Mouse (Mus musculus): ENCODE measurements around the gene Zdhhc1.

Zdhhc1 gene

GRCm38 (mm10) chr8:105496439-105497180 lies at the start of gene Zdhhc1:
TSS of gene Zdhhc1 (minus strand) at chr8:105496902.
- peak; percentile 85 for DNase-seq (ENCODE audit: low spot score)

DNA sequence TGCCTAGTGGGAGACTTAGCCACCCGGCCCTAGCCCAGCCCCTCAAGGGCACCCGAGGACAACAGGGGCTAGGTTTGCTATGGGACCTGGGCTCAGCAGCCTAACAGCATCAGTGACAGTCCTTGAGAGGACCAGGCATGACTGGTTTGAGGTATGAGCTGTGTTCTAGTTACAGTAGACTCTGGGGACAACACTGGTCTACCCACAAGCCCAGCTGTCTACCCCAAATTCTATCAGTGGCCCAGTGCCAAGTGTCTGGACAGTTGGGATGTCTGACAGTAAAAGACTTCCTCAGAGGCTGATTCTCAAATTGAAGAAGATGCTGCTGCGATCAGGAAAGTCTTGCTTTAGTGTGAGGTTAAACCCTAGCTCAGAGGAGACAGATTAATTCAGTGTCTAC lies 48.5 kb upstream of the Zdhhc1 start:
- no peak for DNase-seq (ENCODE audit: low spot score)

DNA sequence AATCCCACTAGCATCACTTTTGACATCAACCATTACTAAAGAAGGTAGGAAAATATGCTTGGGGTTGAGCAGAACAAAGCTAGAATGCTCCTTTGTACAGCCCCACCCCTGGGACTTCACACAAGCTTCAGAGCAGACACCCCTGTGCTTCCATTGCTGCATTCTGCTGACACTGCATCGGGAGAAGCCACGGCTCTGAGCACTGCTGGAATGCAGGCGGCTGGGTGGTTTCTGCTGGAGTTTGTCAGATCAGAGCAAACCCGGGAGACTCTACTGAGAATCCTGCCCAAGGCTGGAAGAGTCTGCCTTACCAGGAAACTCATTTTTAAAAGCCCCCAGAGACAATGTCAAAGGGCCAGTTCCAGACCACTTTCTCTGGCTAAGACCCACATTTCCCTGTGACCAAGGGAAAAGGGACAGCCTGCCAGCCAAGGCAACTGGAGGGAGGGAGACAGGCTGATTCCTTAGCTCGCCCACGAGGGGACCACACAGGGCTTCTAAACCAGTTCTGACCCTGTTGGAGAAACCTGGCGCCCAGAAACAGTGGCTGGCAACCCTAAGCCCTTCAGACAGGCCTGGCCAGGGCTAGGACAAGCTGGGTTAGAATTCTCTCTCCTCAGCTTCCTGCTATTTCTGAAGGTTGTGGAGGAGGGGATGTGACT lies 48.0 kb upstream of the Zdhhc1 start:
- DNase-seq (ENCODE audit: low spot score), result no peak

DNA sequence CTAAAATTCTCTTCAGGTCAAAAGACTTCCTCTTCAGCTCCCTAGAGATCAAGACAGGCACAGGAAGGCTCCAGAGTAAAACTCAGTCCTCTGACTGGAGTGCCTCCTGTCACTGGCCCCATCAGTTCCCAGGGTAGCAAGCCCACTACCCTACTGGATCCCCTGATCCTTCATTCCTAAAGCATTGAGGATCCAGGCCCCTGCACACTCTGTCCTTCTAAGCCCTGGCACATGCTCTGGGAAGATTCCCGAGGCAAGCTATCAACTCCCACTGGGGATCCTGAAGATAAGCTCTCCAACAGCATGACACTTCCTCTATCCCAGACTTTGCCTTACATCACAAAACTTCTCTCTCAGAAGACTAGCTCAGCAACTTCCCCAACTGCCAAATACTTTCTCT lies 47.0 kb upstream of the Zdhhc1 start:
- no peak for DNase-seq (ENCODE audit: low spot score)

DNA sequence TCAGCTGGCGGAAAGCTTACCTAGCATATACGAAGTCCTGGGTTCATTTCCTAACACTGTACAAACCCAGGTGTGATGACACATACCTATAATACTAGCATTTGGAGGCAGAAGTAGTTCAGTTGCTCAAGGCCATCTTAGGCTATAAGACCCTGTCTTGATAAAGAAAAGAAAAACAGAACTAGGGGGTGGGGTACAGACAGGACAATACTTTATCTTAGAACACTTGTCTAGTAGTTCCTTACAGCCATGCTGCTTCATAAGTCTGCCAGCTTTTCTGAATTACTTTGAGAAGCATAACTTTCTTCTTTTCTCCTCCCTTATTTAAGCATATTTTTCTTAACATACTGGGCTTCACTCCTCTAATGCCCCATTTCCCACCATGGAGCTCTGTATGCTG lies 46.1 kb upstream of the Zdhhc1 start:
- DNase-seq (ENCODE audit: low spot score), result no peak

- no peak for DNase-seq (ENCODE audit: low spot score)
Observed at GRCm38 (mm10) chr8:105542032-105542656, 45.4 kb upstream of the Zdhhc1 start.

DNA sequence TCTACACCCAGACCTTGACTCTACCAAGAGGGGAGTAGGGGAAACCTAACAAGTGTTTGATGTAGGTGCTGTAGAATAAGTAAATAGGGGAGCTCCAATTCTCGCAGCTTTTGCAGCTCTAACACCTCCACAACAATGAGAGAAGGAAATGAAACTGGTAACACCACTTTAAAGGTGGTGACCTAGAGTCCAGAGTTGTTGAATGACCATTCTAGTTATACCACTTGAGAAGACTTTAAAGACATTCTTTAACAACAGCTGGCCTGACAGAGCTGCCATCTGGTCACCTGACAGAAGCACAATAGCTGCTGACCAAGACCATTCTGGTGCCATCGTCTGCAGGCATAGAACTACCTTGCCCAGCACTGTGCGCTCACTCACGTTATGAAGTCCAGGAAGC lies 42.2 kb upstream of the Zdhhc1 start:
- DNase-seq (ENCODE audit: low spot score), result no peak

DNA sequence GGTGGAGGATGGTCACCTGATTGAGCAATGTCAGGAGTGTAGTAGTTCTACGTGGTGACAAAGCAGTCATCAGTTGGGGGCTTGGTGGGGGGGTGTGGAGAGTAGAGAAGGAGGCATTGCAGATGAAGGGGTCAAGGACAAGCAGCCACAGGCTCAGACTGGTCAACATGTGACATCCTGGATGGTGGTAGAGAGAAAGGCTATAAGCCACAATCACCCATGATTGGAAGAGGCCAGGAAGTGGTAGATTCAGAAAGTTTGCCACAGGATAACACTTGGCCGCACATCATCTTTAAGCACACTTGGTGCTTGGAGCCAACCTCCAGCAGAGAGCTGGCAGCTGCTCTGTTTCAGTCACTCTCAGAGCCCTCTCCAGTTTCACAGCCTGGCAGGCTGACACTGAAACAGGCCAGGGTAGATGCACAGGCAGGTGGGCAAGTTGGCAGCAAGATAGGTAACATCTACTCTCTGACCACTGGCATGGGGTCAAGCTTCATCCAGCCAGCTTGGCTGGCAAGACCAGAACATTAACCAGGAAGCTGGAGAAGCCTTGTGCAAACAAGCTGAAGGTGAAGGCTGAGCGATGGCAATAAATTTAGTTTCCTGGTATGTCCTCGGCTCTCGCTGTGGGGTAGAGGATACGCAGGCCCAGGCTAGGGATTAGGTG lies 40.4 kb upstream of the Zdhhc1 start:
- no peak for DNase-seq (ENCODE audit: low spot score)

GRCm38 (mm10) chr8:105536546-105536945 lies 39.8 kb upstream of the Zdhhc1 start:
- DNase-seq (ENCODE audit: low spot score), result no peak

- peak; percentile 66 for DNase-seq (ENCODE audit: low spot score)
Observed at GRCm38 (mm10) chr8:105533892-105534329, 37.2 kb upstream of the Zdhhc1 start.

GRCm38 (mm10) chr8:105533439-105533838 lies 36.7 kb upstream of the Zdhhc1 start:
- no peak for DNase-seq (ENCODE audit: low spot score)

DNA sequence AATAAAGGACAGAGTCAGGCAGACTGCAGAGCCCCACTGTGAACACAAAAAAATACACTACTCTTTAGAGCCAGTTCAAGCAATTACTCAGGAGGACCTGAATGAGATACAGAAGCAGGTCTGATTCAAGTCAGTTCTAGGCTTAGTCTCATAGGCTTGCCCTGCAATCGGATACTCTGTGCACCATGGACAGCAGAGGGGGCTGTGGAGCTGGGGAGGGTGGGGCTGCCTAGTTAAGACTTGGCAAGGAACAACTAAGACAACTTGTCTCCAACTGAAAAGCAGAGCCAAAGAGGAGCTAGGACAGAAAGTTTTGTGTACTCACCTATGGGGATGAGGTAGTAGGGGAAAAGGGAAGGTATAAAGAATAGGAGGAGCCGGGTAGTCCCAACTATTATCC lies 35.1 kb upstream of the Zdhhc1 start:
- DNase-seq (ENCODE audit: low spot score), result no peak

DNA sequence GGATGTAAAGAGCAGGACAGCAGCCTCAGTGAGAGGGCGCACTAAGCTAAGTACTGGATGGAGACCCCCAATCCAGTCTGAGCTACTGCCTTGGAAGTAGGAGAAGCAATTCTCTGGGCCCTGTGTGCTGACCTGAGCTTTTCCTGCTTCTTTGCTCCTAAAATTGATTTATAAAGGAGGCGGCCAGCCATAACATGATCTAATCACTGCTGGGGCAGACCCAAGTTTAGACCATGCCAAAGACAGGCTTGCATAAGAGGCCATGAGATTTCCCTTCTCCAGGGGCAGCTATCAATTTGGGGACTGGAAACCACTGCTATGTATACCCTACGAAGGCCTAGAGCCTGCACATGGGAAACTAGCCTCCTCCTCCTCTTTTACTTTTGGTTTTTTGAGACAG lies 32.6 kb upstream of the Zdhhc1 start:
- DNase-seq (ENCODE audit: low spot score), result no peak

GRCm38 (mm10) chr8:105528206-105528605 lies 31.5 kb upstream of the Zdhhc1 start:
- DNase-seq (ENCODE audit: low spot score), result no peak

- DNase-seq (ENCODE audit: low spot score), result no peak
Observed at GRCm38 (mm10) chr8:105527110-105527509, 30.4 kb upstream of the Zdhhc1 start.

GRCm38 (mm10) chr8:105522890-105523289 lies 26.2 kb upstream of the Zdhhc1 start:
- no peak for DNase-seq (ENCODE audit: low spot score)

GRCm38 (mm10) chr8:105521995-105522769 lies 25.5 kb upstream of the Zdhhc1 start:
- DNase-seq (ENCODE audit: low spot score), result no peak

GRCm38 (mm10) chr8:105521061-105521460 lies 24.4 kb upstream of the Zdhhc1 start:
- no peak for DNase-seq (ENCODE audit: low spot score)

GRCm38 (mm10) chr8:105520521-105520920 lies 23.8 kb upstream of the Zdhhc1 start:
- no peak for DNase-seq (ENCODE audit: low spot score)

DNA sequence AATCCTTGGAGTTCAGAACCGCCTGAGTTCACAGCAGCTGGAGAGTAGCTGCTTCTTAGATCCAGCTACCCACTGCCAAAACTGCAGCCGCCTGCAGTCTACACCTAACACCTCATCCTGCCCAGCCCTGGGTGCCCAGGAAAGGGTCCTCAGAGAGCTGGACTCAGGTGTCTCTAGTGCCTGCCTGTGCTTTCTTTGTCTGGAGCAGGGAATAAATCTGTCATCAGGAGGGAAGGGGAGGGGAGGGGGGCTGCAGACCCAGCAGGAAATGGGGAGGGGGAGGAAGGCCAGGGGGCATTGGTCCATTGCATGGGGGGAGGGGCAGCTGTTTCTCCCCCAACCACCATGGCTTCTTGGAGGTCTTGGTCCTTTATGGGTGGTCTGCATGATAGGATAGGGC lies 22.9 kb upstream of the Zdhhc1 start:
- DNase-seq (ENCODE audit: low spot score), result no peak

DNA sequence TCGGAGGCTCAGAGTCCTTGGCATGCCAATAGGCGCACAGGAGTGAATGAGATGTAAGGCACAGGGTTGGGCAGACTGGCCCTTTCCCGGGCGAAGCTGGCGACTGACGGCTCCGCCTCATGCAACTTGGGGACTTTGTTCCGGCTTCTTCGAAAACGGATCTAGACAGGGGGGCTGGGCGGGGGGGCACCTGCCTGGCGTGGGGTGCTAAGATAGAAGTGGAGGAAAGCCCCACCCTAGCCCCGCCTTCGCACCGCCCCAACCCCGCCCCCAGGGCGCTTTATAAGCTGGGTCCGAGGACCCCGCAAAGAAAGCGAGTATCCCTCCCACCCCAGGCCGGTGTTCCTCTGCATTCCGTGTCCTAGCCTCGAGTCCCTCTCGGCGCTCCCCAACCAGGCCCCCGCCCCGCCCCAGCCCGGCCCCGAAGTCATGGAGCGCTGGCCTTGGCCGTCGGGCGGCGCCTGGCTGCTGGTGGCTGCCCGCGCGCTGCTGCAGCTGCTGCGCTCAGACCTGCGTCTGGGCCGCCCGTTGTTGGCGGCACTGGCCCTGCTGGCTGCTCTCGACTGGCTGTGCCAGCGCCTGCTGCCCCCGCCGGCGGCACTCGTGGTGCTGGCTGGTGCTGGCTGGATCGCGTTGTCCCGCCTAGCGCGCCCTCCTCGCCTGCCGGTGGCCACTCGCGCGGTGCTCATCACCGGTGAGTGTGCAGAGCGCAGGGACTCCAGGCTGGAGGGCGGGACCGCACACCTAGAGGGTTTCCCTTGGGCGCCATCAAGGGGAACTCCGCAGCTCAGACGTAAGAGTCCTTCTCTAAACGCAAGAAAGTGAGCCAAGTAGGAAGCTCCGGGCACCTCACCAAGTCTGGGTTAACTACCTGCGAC lies 22.0 kb upstream of the Zdhhc1 start, which contains the start of gene Hsd11b2:
Gene Hsd11b2 (plus strand): TSS at position 320 of the 878 bp plus-strand sequence.
- DNase-seq (ENCODE audit: low spot score), result no peak
